Mouse (Mus musculus): ENCODE measurements around the gene Nfkb1. TPM values are rescaled to one million over a fixed set of nuclear protein-coding genes. Genes with fewer than 3 reads are reported as not detected.

The Nfkb1 gene
- polyA plus RNA-seq, 1 experiment, result 106 TPM

GRCm38 (mm10) chr3:135726521-135727275 lies 35.4 kb upstream of the Nfkb1 start:
- TF ChIP-seq CTCF (IDR thresholded peaks at IDR 0.05; ENCODE audit: low read depth, low read length) (no peak), POLR2A (IDR thresholded peaks at IDR 0.05; ENCODE audit: borderline replicate concordance, low read depth, low read length) (no peak)

GRCm38 (mm10) chr3:135726023-135726422 lies 34.7 kb upstream of the Nfkb1 start:
- no peak overlapping the region for H3K4me3 ChIP-seq (ENCODE audit: insufficient read depth, low read length)
- H3K27ac ChIP-seq (ENCODE audit: insufficient read depth, low read depth, low read length), result no peak overlapping the region
- TF ChIP-seq CTCF (IDR thresholded peaks at IDR 0.05; ENCODE audit: low read depth, low read length) (no peak), POLR2A (IDR thresholded peaks at IDR 0.05; ENCODE audit: borderline replicate concordance, low read depth, low read length) (no peak)
- H3K4me1 ChIP-seq (ENCODE audit: control insufficient read depth, insufficient read depth, low read length), result peaks cover 5% of the 10 kb centered on the region

More at GRCm38 (mm10) chr3:135726521-135727275, 35.4 kb upstream of the Nfkb1 start:
- Histone ChIP-seq H3K4me1 (ENCODE audit: control insufficient read depth, insufficient read depth, low read length) (peaks cover 5% of the 10 kb centered on the region), H3K4me3 (ENCODE audit: insufficient read depth, low read length) (no peak overlapping the region), H3K27ac (ENCODE audit: insufficient read depth, low read depth, low read length) (no peak overlapping the region)

DNA sequence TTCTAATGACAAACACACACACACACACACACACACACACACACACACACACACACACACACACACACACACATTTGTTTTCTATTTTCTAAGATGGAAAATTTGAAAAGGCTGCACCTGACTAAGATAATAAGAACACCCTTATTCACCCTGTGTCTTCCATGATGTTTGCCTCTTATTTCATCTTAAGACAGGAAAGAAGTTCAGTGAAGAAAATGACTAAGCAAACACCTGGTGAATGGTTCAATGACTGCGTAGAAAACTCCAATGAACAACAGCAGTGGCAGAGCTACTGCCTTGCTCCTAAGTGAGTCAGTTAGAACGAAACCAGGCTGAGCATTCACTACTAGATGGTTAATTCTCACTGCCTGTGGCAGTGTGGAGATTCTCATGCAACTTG lies 30.8 kb upstream of the Nfkb1 start:
- H3K27ac ChIP-seq (ENCODE audit: insufficient read depth, low read depth, low read length), result no peak overlapping the region
- H3K4me1 ChIP-seq (ENCODE audit: control insufficient read depth, insufficient read depth, low read length), result peaks cover 2% of the 10 kb centered on the region; the same call in 1 of the 2 replicates
- TF ChIP-seq CTCF (IDR thresholded peaks at IDR 0.05; ENCODE audit: low read depth, low read length) (no peak), POLR2A (IDR thresholded peaks at IDR 0.05; ENCODE audit: borderline replicate concordance, low read depth, low read length) (no peak)
- no peak overlapping the region for H3K4me3 ChIP-seq (ENCODE audit: insufficient read depth, low read length)

- no peak overlapping the region for H3K27ac ChIP-seq (ENCODE audit: insufficient read depth, low read depth, low read length)
- peaks cover 2% of the 10 kb centered on the region; the same call in 1 of the 2 replicates for H3K4me1 ChIP-seq (ENCODE audit: control insufficient read depth, insufficient read depth, low read length)
- TF ChIP-seq POLR2A (IDR thresholded peaks at IDR 0.05; ENCODE audit: borderline replicate concordance, low read depth, low read length) (no peak), CTCF (IDR thresholded peaks at IDR 0.05; ENCODE audit: low read depth, low read length) (no peak)
- H3K4me3 ChIP-seq (ENCODE audit: insufficient read depth, low read length), result no peak overlapping the region
These were observed 28.6 kb upstream of the Nfkb1 start for GRCm38 (mm10) chr3:135719969-135720368.

GRCm38 (mm10) chr3:135719179-135719532 lies 27.8 kb upstream of the Nfkb1 start:
- peaks cover 2% of the 10 kb centered on the region; the same call in 1 of the 2 replicates for H3K4me1 ChIP-seq (ENCODE audit: control insufficient read depth, insufficient read depth, low read length)

DNA sequence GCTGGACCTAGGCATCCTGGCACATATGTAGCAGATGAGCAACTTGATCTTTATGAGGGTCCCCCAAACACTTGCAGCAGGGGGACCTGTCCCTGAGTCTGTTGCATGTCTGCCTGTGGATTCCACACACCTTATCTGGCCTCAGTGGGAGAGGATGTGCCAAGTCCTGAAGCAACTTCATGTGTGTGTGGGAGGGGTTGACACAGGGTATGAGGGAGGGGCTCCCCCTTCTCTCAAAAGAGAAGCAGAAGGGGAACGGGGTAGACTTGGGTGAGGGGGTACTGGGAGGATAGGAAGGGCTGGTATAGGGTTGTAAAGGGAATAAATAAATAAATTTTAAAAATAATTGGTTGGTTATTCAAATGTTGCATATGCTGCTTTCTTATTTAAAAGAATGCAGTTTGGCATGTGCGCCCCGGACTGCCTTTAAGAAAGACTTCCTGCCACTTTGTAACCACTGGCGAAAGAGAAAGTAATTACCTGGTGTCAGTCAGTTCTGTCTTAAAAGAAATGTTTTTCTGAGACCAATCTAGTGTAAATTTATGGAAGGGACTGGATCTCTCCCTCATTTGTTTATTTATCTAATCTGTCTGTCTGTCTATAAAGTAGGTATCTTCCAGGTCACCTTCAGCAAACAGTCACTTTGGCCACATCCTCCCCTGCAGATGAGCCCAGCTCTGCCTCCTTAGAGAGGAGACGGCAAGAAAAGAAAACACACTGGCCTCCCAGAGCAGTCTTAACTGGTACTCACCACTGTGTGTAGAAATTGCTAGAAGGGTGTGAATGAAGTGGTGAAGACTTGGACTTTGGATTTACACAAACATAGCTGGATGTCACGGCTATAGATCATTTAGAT lies 27.2 kb upstream of the Nfkb1 start:
- Histone ChIP-seq H3K4me1 (ENCODE audit: control insufficient read depth, insufficient read depth, low read length) (peaks cover 2% of the 10 kb centered on the region; the same call in 1 of the 2 replicates), H3K27ac (ENCODE audit: insufficient read depth, low read depth, low read length) (no peak overlapping the region), H3K4me3 (ENCODE audit: insufficient read depth, low read length) (no peak overlapping the region)
- TF ChIP-seq CTCF (IDR thresholded peaks at IDR 0.05; ENCODE audit: low read depth, low read length) (no peak), POLR2A (IDR thresholded peaks at IDR 0.05; ENCODE audit: borderline replicate concordance, low read depth, low read length) (no peak)

More at GRCm38 (mm10) chr3:135719179-135719532, 27.8 kb upstream of the Nfkb1 start:
- Histone ChIP-seq H3K4me3 (ENCODE audit: insufficient read depth, low read length) (no peak overlapping the region), H3K27ac (ENCODE audit: insufficient read depth, low read depth, low read length) (no peak overlapping the region)
- TF ChIP-seq POLR2A (IDR thresholded peaks at IDR 0.05; ENCODE audit: borderline replicate concordance, low read depth, low read length) (no peak), CTCF (IDR thresholded peaks at IDR 0.05; ENCODE audit: low read depth, low read length) (no peak)

- H3K4me3 ChIP-seq (ENCODE audit: insufficient read depth, low read length), result no peak overlapping the region
- H3K4me1 ChIP-seq (ENCODE audit: control insufficient read depth, insufficient read depth, low read length), result no peaks in the 10 kb centered on the region
- TF ChIP-seq CTCF (IDR thresholded peaks at IDR 0.05; ENCODE audit: low read depth, low read length) (no peak), POLR2A (IDR thresholded peaks at IDR 0.05; ENCODE audit: borderline replicate concordance, low read depth, low read length) (no peak)
- no peak overlapping the region for H3K27ac ChIP-seq (ENCODE audit: insufficient read depth, low read depth, low read length)
These were observed 21.9 kb upstream of the Nfkb1 start for GRCm38 (mm10) chr3:135713016-135713950.

DNA sequence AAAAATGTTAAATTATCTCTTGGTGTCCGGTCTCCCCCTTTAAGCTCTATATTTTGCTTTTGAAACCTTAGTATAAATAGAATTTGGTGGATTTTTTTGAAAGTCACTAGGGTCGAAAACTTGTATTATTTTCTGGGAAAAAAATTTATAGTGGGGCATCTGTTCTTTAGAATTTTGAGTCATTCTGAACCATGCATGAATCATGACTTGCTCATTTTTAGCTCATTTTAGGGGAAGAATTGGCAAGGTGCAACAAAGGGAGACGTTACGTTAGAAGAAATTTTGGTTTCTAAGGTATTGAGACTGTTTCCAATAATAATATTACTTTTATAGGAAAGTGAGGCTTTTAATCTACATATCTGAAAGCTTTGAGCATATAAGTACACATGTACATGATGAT lies 20.3 kb upstream of the Nfkb1 start:
- no peak overlapping the region for H3K27ac ChIP-seq (ENCODE audit: insufficient read depth, low read depth, low read length)
- TF ChIP-seq CTCF (IDR thresholded peaks at IDR 0.05; ENCODE audit: low read depth, low read length), result no peak
- no peak for TF ChIP-seq POLR2A (IDR thresholded peaks at IDR 0.05; ENCODE audit: borderline replicate concordance, low read depth, low read length)
- H3K4me1 ChIP-seq (ENCODE audit: control insufficient read depth, insufficient read depth, low read length), result no peaks in the 10 kb centered on the region
- no peak overlapping the region for H3K4me3 ChIP-seq (ENCODE audit: insufficient read depth, low read length)

DNA sequence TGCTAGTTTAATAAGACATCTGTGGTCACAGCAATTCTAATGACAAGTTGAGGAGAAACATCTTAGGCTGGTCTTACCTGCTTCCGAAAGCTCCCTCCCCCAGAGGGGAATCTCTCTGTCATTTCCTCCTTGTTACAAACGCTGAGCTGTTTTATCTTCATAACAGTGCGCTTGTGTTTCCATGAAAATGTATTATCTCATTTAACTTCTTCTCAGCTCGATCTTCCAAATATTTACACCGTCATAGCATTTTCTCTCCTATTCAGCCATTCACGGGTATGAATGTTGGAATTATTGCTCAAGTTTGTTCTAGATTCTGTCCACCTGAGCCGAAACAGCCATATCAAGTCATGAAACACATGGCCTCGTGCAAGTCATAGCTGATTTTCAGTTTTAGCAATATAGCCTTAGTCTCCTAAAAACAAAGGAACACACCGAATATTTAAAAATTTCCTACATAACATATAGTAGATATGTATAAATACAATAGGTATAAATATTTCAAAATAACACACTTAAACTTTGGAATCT lies 19.8 kb upstream of the Nfkb1 start:
- Histone ChIP-seq H3K4me3 (ENCODE audit: insufficient read depth, low read length) (no peak overlapping the region), H3K4me1 (ENCODE audit: control insufficient read depth, insufficient read depth, low read length) (no peaks in the 10 kb centered on the region), H3K27ac (ENCODE audit: insufficient read depth, low read depth, low read length) (no peak overlapping the region)
- TF ChIP-seq POLR2A (IDR thresholded peaks at IDR 0.05; ENCODE audit: borderline replicate concordance, low read depth, low read length) (no peak), CTCF (IDR thresholded peaks at IDR 0.05; ENCODE audit: low read depth, low read length) (no peak)
